Mouse (Mus musculus) ZHBTc4 (cell line): ENCODE data around the gene Defb5.
"Not testable (repeated sequence)": the region's sequence is repeated elsewhere in the genome, so short reads cannot be mapped to it uniquely, and the experiment has no call there.

Experiments
- DNase-seq: peaks from one replicate; pipeline ENCODE4 v3.0.0-alpha.2; 2011; ENCODE audit warnings: low read depth, low spot score

Gene Defb5

DNA sequence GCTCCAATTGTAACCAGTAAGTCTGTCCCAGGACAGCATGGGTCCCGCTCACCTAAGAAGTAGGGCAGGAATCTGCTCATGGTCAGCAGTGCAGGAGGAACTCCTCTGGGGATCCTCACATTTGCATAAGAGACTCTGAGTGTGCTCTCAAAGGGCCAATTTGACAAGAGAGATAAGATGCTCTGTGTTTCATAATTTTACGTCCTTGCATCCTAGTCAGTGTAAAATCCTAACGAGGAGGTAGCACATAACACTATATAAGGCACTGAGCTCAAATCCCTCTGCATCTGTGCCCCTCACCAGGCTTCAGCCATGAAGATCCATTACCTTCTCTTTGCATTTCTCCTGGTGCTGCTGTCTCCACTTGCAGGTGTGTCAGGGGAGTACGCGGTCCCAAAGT lies at the start of gene Defb5:
Gene Defb5, plus strand, starts transcription at position 301 of the 400 bp plus-strand sequence.
- DNase-seq: no peak

DNA sequence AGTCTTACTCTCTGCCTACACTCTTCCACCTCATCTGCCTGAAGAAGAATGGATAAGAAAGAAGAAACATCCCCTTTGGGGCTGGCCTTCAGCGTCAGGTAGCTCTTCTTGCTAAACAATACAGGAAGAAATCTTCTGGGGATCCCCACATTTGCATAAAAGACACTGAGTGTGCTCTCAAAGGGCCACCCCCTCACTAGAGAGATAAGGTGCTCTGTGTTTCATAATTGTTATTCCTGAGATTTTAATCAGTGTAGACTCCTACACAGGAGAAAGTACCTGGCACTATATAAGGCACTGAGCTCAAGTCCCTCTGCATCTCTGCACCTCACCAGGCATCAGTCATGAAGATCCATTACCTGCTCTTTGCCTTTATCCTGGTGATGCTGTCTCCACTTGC lies 22.2 kb upstream of the Defb5 start, which contains the start of gene Defb6:
Gene Defb6, plus strand, starts transcription at position 318 of the 400 bp plus-strand sequence.
- DNase-seq: no peak

DNA sequence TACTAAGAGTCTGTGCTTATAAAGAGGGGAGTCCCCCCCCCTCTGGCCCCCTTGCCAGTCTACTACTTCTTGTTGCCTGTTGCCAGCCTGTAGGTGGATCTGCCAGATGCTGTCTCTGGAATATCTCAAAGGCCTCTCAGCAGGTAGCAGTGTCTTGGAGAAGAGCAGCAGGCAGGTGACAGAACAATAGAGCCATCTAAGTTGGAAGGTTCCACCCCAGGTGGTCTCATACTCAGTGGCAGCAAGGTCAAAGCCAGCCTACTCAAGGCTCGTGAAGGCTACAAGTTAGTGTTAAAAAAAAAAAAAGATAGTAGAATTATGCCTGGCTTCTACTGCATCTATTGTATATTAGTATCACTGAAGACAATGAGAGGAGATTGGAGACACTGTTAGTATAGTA lies 9.3 kb upstream of the Defb5 start:
- peak; percentile 85 for DNase-seq

GRCm38 (mm10) chr8:19239616-19240015 lies 7.8 kb upstream of the Defb5 start, which contains the start of gene Defb46:
Defb46 (plus strand) TSS chr8:19239916.
- DNase-seq: no peak

DNA sequence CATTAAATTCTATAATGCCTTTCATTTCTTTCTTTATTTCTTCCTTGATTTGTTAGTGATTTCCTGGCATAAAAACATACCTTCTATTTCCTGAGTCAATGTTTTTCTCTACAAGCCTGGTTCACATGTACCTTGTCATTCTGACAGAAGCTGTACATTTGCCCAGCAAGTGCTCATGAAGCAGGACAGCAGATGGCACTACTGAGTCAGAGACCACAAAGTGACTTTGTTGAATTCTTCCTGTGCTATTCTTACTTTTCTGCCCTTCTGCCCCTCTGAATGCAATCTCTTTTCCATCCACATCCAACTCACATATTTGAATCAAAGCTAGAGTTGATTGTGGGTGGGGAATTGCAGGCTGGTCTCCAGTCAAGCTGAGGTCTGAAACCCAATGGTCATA lies 10.8 kb downstream of the Defb5 start:
- DNase-seq: peak; percentile 31

- no peak for DNase-seq
Observed at GRCm38 (mm10) chr8:19259667-19260066, 12.3 kb downstream of the Defb5 start.

GRCm38 (mm10) chr8:19293060-19293459 lies 45.7 kb downstream of the Defb5 start, which contains the start of gene Defb3:
Defb3 (plus strand) TSS chr8:19293360.
- DNase-seq: not testable (repeated sequence)

- DNase-seq: peak; percentile 59
Observed at GRCm38 (mm10) chr8:19298361-19298760, 51.0 kb downstream of the Defb5 start.
